Comparison of ENCODE assay signal across 18 mouse cellular contexts in the genomic region with DNA sequence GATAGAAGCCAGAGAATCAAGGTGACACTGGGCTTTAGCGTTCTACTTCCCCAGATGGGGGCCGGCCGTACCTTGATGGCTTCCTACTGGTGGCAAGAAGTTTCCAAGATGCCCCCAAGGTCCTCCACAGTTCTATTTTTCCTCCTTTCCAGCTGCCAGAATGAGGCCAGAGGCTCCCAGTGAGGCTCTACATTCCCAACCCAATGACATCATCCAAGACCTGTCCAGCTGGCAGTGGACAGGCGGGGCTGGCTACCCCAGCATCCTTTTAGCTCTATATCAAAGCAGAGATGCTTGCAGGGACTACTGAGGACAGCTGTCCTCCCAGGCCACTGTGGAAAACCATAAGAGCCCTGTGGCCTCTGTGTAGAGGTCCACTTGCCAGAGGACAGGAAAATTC. TPM values are rescaled to one million over a fixed set of nuclear protein-coding genes. Genes with fewer than 3 reads are reported as not detected.
DNase-seq lines count a peak whose midpoint lies in the region; ATAC-seq and TF ChIP-seq lines count a peak whose summit lies in the region.
"Had no signal": no experiment of that assay in that cellular context is flagged by ENCODE, and none has a peak within 500 bp of the region (broad histone marks: within the 10 kb centered on the region; RNA-seq: fewer than 3 reads in every experiment).

No protein-coding gene starts in this region.

- H3K36me3 ChIP-seq in heart, embryonic 10.5 days: no peaks in the 10 kb centered on the region
- no peaks in the 10 kb centered on the region for H3K36me3 ChIP-seq in stomach, embryonic 16.5 days (ENCODE audit: control insufficient read depth, insufficient read depth, low read length)
- no peaks in the 10 kb centered on the region for H3K36me3 ChIP-seq in liver, postnatal 0 days (replicated peaks; ENCODE audit: insufficient read depth, low read length)
- H3K36me3 ChIP-seq: heart, embryonic 15.5 days; neural tube, embryonic 12.5 days had no signal

- DNase-seq in heart, embryonic 10.5 days (ENCODE audit: low spot score): peak; percentile 63
- DNase-seq in heart, adult 8-10 months (ENCODE audit: low spot score): no peak
- peak; percentile 31 for DNase-seq in testis, postnatal 10 days (ENCODE audit: low spot score)
- DNase-seq in testis, postnatal 14 days (ENCODE audit: low spot score): no peak
- DNase-seq in gastrocnemius, postnatal 25 days: peak; percentile 59
- DNase-seq in liver, postnatal 0 days: no peak
- DNase-seq in kidney, postnatal 36 days: no peak
- DNase-seq: adrenal gland, postnatal 10 days; cerebellum, adult 2 months; kidney, adult 8-10 months; liver; lung, adult 2 months; thymus, postnatal 25 days had no signal

- 81% methylated on average over 4 of the region's 4 CpGs for WGBS in heart, embryonic 10.5 days
- 70% methylated on average over 4 of the region's 4 CpGs for WGBS in stomach, embryonic 16.5 days
- whole genome bisulfite sequencing in liver, postnatal 0 days (ENCODE audit: insufficient replicate concordance): 83% methylated on average over 4 of the region's 4 CpGs

- H3K9me3 ChIP-seq in heart, embryonic 10.5 days: no peaks in the 10 kb centered on the region
- H3K9me3 ChIP-seq in stomach, embryonic 16.5 days (replicated peaks; ENCODE audit: control insufficient read depth, low read length): no peaks in the 10 kb centered on the region
- no peaks in the 10 kb centered on the region for H3K9me3 ChIP-seq in liver, postnatal 0 days (ENCODE audit: low read length)
- H3K9me3 ChIP-seq: heart, embryonic 15.5 days; neural tube, embryonic 12.5 days had no signal

- peaks cover 22% of the 10 kb centered on the region for H3K4me1 ChIP-seq in heart, embryonic 10.5 days
- peaks cover 22% of the 10 kb centered on the region for H3K4me1 ChIP-seq in stomach, embryonic 16.5 days (ENCODE audit: control insufficient read depth, insufficient read depth, low read length)
- H3K4me1 ChIP-seq in liver, postnatal 0 days (ENCODE audit: insufficient read depth): peaks cover 9% of the 10 kb centered on the region

- no peak overlapping the region for H3K4me2 ChIP-seq in stomach, embryonic 16.5 days (ENCODE audit: low read depth, low read length)
- H3K4me2 ChIP-seq in liver, postnatal 0 days (ENCODE audit: low read depth, low read length): no peak overlapping the region
- H3K4me2 ChIP-seq: heart, embryonic 15.5 days; neural tube, embryonic 12.5 days had no signal

- no peak for TF ChIP-seq EP300 in liver, postnatal 0 days (IDR thresholded peaks at IDR 0.05; ENCODE audit: low read depth)

- H3K9ac ChIP-seq in stomach, embryonic 16.5 days (ENCODE audit: low read length): no peak overlapping the region
- no peak overlapping the region for H3K9ac ChIP-seq in liver, postnatal 0 days (replicated peaks)
- H3K9ac ChIP-seq: heart, embryonic 15.5 days; neural tube, embryonic 12.5 days had no signal

- TF ChIP-seq CTCF in liver, postnatal 0 days (IDR thresholded peaks at IDR 0.05; ENCODE audit: low read depth): no peak

- H3K27me3 ChIP-seq in heart, embryonic 10.5 days (ENCODE audit: insufficient read depth, poor library complexity, severe bottlenecking): no peaks in the 10 kb centered on the region
- no peaks in the 10 kb centered on the region for H3K27me3 ChIP-seq in stomach, embryonic 16.5 days (ENCODE audit: control insufficient read depth, insufficient read depth, low read length)
- H3K27me3 ChIP-seq in liver, postnatal 0 days (ENCODE audit: insufficient read depth, low read length): no peaks in the 10 kb centered on the region
- H3K27me3 ChIP-seq: heart, embryonic 15.5 days; neural tube, embryonic 12.5 days had no signal

- H3K4me3 ChIP-seq in heart, embryonic 10.5 days: no peak overlapping the region
- H3K4me3 ChIP-seq in stomach, embryonic 16.5 days (replicated peaks; ENCODE audit: low read length): no peak overlapping the region
- no peak overlapping the region for H3K4me3 ChIP-seq in liver, postnatal 0 days (ENCODE audit: low read depth, low read length)
- H3K4me3 ChIP-seq: heart, embryonic 15.5 days; neural tube, embryonic 12.5 days had no signal

- no peak overlapping the region for H3K27ac ChIP-seq in heart, embryonic 10.5 days
- peak overlapping the region; percentile 43; the same call in 1 of the 2 replicates for H3K27ac ChIP-seq in stomach, embryonic 16.5 days (ENCODE audit: low read length)
- no peak overlapping the region for H3K27ac ChIP-seq in liver, postnatal 0 days (ENCODE audit: low read depth)
- H3K27ac ChIP-seq: heart, embryonic 15.5 days; neural tube, embryonic 12.5 days had no signal

- ATAC-seq in stomach, embryonic 16.5 days (ENCODE audit: insufficient read depth, low FRiP score): no peak
- ATAC-seq in liver, postnatal 0 days: no peak
- ATAC-seq: forebrain, embryonic 14.5 days; midbrain, embryonic 16.5 days had no signal

RNA-seq across cellular contexts. Expression of a gene that starts 53.8 kb away (rescaled TPM):
- 10.1 and 11.9 TPM in 2 replicates for polyA plus RNA-seq in heart, embryonic 10.5 days (2016; fragmentation: Nextera tagmentation; extraction: Ambion mirVana)
- 10 to 100 TPM; 17.0 to 21.3 (median 18.8) TPM for total RNA-seq in heart, adult 8-10 months (2022)
- 10 to 100 TPM; 22.1 to 22.9 TPM for total RNA-seq in gastrocnemius, postnatal 25 days (2021)
- 12.8 and 14.8 TPM in 2 replicates for polyA plus RNA-seq in stomach, embryonic 16.5 days (2015; fragmentation: Nextera tagmentation; extraction: Ambion mirVana)
- polyA plus RNA-seq in liver, postnatal 0 days (2015; fragmentation: Nextera tagmentation; extraction: Ambion mirVana): 2.4 and 2.9 TPM in 2 replicates

Comparison
In these comparisons a context has a peak if more than half of its experiments do, and no peak if none do; other contexts are left out.
1. DNase-seq: peak in heart, embryonic 10.5 days (single experiment), testis, postnatal 10 days (single experiment) and gastrocnemius, postnatal 25 days (single experiment); none in heart, adult 8-10 months (single experiment), testis, postnatal 14 days (single experiment), liver, postnatal 0 days (single experiment) and kidney, postnatal 36 days (0 of 2).